Mouse (Mus musculus) CD4-positive, CD25-positive, alpha-beta regulatory T cell, adult 4 months (primary cell): ENCODE measurements around the gene Golga1. TPM values are rescaled to one million over a fixed set of nuclear protein-coding genes. Genes with fewer than 3 reads are reported as not detected.
"Not testable (repeated sequence)": the region's sequence is repeated elsewhere in the genome, so short reads cannot be mapped to it uniquely, and the experiment has no call there.

Source experiments
- ATAC-seq: one replicate; pipeline ENCODE4 v1.8.0; 2017
- polyA plus RNA-seq, 2 experiments: library from polyadenylated mRNA; unstranded; fragments of 100-300 nt; shearing (Covaris generic); gene quantifications; one replicate each; pipeline ENCODE4 v1.2.1; 2017

Golga1 gene
- 10 to 100 TPM; 36.5 to 36.6 TPM for polyA plus RNA-seq

DNA sequence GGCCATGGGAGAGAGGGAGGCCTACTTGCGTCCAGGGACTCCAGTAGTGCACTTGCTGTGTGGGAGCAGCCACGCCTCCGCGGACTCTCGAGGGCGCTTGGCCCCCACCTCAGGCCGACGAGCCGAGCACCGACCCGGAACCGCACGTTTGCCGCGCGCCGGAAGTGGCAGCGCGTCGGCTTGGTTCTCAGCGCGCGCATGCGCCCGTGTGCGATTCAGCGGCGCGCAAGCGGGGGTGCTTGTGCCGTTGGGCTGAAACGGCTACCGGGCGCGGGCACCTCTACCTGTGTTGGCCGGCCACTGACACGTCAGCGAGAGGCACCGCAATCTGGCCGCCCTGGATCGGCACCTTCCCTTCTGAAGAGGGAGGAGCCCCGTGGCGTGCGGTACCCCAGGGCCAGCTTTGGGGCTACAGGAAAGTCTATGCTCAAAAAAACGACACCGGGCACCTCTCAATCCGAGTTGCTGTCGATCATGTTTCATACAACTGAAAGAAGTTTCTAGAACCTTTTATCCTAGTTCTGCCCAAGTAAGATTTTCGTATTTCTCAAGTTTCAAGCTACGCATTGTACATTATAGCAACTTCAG is at the start of gene Golga1:
TSS of gene Golga1 (minus strand) at position 142 of the 588 bp plus-strand sequence.
- peak; percentile 95 for ATAC-seq

DNA sequence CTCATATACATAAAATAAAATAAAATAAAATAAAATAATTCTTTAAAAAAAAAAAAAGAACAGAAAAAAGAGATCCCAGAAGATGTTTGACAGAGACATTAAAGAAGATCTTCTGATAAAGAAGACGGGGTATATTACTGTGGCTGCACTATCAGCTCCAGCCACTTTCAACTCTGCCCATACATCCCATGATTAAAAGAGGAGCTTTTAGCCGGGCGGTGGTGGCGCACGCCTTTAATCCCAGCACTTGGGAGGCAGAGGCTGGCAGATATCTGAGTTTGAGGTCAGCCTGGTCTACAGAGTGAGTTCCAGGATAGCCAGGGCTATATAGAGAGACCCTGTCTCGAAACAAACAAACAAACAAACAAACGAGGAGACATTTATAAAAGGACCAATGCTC is 48.8 kb upstream of the Golga1 start:
- ATAC-seq: no peak

DNA sequence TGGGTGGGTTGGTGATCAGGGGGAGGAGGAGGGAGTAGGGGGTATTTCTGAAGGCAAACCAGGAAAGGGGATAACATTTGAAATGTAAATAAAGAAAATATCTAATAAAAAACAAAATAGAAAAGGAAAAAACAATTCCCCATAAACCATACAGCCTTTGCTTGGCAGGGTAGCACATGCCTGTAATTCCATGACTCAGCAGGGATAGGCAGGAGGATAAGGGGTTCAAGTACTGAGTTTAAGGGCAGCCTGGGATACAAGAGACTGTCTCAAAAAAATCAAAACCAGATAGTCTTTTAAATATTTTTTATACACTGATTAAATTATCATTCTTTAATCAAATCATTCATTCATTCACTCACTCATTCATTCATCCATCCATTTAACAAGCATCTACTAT is 45.2 kb upstream of the Golga1 start:
- ATAC-seq: no peak

DNA sequence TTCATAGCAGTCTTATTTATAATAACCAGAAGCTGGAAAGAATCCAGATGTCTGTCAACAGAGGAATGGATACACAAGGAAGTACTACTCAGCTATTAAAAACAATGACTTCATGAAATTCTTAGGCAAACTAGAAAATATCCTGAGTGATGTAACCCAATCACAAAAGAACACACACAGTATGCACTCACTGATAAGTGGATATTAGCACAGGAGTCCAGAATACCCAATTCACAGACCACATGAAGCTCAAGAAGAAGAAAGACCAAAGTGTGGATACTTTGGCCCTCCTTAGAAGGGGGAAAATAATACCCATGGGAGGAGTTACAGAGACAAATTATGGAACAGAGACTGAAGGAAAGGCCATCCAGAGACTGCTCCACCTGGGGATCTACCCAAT is 44.4 kb upstream of the Golga1 start:
- ATAC-seq: not testable (repeated sequence)

DNA sequence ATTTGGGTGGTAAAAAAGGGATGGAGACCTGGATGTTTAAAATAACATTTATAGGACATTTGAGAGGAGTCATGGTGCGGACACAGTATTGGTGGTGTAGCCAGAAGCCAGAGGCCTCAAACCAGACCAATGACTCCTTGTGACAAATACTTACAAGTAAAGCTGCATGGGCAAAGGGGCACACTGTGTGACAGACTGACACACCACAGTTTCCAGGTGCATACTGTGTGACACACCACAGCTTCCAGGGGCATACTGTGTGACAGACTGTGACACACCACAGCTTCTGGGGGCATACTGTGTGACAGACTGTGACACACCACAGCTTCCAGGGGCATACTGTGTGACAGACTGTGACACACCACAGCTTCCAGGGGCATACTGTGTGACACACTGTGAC is 34.6 kb upstream of the Golga1 start:
- ATAC-seq: not testable (repeated sequence)

DNA sequence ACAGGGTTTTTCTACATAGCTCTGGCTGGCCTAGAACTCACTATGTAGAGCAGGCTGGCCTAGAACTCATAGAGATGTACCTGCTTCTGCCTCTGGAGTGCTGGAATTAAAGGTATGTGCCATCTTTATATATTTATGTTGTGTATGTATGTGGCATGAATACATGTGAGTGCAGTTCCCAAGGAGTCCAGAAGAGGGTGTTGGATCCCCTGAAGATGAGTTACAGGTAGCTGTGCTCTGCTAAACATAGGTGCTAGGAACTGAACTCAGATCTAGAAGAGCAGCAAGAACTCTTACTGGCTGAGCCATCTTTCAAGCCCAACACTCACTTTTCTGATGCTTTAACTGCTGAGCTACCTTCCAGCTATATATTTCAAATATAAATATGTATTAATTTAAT is 32.7 kb upstream of the Golga1 start:
- ATAC-seq: no peak

DNA sequence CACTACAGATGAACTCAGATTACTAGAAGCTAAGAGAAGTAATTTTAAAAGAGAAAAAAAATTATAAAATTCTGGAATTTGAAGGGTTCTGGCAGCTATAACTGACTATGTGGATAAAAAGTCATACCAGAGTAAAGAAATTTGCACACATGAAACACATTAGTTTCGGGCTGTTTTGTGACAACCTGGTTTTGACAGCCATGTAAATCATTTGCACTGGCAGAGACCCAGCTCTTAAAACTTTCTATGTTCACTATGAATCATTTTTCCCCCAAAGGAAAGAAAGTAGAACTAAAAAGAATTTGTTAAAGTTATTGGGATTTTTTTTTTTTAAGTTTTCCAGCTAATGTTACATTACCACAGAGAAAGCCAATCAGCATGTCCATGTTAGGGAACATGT is 26.6 kb upstream of the Golga1 start:
- no peak for ATAC-seq

DNA sequence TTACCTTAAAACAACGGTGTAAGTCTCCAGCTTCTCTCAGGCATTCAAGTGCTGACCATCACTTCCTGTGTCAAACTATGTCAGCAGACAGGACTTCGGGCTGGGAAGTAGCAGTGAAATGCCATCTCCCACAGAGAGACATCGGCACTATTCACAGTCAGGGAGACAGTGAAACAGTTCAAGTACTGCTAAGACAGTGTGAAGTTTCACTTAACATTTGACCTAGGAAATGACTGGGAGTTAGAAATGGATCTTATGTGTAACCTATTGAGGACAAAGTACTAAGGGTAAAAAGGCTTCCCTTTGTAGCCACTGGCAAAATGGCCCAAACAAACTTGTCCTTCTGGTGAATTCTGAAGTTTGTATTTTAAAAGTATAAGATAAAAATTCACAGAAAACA is 17.4 kb upstream of the Golga1 start:
- ATAC-seq: no peak

DNA sequence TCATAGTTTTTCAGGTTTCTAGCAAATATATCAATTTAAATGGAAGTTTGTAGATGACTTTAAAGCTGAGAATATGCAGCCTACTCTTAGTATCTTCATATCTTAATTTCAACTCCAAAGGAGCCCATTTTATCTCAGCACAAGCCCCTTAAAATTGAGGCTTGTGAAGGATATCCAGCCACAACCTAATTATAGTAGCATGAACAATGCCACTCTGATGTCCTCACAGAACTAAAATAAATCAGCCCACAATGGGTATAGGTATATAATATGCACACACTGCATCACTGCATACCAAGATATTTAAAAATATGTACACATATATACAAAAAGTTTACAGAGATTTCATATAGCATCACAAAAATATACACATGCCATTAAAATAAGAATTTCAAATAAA is 5.3 kb upstream of the Golga1 start:
- ATAC-seq: no peak

DNA sequence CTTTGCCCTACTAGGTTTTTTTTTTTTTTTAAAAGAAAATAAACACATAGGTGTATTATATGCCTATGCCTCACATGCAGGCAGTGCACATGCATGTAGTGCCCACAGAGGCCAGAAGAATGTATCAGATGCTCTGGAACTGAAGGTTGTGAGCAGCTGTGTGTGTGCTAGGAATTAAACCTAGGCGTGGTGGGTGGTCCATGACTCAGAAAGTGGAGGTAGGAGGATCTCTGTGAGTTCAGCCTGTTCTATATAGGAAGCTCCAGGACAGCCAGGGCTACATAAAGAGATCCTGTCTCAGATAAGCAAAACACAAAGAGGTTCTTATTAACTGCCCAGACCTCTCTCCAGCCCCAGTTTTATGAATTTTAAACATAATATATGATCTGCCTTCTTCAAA is 3.8 kb upstream of the Golga1 start:
- ATAC-seq: no peak

DNA sequence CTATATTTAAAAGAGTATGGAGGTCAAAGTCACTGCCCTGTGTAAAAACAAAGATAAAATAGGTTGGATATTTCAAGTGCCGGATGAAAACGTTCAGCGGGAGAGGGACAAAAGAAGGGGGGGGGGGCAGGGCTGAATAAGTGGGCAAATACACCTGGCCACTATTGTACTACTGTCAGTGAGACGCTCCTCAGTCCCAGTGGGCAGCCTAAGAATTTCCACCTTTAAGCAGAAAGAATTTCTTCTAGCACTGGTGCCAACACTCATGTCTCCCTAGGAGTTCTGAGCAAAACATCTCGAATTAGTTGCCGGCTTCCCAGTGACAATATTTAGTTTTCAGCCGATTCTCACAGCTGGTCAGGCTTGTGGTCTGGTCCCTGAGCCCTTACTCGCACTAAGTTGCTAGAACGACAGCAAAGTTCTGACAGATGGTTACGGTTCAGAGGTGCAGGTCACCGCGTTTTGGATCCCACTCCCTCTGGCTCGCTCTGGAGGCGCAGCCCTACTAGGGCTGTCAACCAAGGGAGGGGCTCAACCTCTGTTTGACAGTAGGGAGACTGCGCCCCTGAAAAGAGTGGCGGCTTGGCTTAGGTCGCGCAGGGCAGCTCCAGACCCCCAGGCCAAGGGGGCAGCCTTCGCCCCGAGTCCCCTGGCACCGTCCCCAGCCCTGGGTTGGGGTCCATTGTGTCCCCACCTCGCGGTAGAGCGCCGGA is 498 bp downstream of the Golga1 start:
- ATAC-seq: peak; percentile 21

DNA sequence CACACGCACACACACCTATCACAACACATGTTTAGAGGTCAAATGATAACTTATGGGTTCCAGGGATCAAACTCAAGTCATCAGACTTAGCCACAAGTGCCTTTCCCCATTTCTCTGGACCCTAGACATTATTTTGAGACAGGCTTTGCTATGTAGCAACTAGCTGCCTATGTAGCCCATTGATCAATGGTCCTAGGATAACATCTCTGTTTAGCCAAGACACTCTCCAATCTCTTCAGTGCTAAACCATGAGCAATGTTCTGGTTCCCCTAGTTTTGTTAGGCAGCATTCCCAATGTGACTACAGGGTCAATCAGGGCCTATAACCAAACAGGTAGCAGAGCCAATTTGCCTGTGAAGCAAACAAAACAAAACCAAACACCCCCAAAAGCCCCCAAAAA is 16.8 kb downstream of the Golga1 start:
- no peak for ATAC-seq

DNA sequence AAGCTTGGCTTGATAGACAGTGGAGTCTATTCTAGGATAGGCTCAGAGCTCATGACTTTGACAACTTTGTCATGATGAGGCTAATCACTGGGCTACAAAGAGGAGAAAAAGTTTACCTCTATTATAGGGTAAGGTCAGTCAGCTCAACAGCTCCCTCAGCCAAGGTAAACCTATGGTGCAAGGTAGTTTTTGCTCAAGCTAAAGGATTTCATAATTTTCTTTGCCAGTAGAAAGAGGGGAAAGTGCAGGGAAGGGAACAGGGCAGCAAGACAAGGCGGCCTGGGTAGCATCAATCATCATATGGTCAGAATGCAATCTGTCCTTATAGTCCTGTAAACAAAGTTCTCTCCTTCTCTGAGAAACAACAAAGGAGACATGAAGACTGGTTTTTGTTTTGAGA is 25.1 kb downstream of the Golga1 start:
- no peak for ATAC-seq

DNA sequence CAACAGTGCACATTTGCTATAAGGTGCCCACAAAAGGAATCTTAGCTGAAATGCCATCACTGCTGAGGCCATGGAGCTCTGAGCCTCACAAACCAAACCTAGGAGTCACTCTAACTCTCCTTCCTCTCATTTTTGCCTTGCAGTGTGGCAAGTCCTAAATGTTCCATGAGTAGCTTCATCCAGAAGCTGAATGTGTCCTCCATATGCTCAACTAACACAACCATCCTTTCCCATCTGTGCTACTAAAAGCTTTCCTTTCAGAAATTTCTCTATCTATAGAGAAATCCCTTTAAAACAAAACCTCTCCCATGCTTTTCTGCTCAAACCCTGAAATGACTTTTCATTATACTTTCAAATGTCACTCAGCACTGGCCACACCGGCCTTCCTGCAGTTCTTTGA is 33.7 kb downstream of the Golga1 start:
- no peak for ATAC-seq

DNA sequence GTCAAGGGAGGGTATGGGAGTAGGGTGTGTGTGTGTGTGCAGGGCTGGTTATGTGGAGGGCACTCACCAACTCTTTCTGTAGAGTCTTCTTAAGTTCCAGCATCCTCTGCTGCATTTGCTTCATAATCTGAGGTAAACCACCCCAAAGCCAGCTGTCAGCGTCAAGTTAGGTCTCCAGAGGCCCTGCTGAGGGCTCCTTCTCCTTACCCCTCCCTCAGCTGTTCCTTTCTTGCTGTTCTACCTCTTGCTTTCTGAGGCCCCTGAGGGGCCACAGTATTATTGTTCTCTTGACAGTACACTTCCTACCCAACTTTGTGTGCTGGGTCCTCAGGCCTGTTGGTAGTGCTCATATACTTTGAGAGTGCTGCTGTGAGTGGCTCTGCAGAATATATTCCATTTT is 45.3 kb downstream of the Golga1 start:
- ATAC-seq: no peak

DNA sequence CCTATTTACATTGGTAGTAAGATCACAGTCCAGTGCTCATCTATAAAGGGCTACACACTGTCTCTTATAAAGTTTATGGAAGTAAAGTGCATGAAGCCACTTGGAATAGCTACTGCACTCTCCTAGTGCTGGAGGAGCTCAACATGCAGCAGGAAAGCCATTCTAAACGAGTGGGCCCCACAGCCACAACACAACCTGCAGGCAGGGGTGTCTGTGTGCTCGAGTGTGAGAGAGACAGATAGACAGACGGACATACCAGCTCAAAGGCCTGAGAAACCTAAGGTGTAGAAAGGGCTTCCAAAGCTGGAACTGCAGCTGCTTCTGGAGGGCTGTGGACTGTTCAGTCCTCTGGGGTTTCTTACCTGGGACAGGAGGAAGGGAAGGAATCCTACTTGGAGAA is 48.8 kb downstream of the Golga1 start:
- ATAC-seq: no peak

DNA sequence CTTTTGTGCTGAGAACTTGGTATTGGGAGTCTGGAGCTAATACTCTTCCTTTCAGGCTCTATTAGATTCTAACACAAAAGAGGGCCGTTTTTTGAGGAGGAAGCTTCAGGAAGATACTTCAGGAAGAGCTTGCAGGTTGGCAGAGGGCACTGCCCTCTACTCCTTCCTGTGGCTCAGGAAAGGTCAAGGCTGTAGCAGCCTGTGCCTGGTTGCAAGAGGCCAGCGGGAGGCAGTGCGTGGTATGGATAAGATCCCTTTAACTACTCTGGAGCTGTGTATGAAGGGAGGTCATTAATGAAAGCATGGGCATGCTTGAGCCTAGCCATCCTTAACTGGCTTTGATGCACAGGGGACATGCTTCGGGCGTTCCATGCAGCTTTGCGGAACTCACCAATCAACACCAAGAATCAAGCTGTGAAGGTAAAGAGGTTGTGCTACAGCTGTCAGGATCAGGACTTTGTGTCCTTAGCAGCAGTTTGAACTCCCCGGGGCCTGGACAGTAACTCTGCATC is 52.5 kb downstream of the Golga1 start:
- no peak for ATAC-seq

DNA sequence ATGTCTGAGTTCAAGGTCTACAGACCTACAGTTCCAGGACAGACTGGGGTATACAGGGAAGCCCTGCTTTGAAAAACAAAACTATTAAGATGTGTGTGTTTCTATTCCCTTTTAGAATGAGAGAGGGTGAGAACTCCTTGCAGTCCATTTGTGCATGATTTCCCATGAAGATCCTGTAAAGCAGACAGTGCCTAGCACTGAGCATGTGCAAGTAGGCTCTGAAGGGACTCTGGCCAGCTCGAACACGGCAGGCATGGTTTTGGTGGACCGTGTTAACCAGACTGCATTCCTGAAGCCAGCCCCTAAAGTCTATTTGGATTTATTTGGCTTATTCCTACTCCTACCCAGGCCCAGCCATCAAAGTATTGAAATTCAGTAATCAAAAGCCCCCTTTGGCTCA is 53.4 kb downstream of the Golga1 start:
- no peak for ATAC-seq

DNA sequence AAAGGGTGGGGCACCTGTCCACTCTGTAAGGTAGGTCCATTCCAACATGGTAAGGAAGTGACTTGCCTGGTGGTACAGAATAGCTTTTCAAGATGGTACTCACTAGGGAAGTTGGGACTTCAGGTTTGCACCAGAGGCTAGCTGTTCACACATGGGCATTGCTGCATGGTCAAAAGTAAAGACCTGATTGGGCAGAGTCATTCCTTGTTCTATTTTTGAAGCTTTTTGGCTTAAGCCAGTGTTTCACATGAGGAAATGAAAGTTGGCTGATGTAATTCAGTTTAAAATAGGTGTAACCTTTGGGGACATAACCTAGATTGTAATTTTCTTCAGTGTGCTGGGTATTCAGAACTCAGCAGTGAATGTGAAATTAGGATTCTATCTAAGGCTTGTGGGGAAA is 54.1 kb downstream of the Golga1 start:
- ATAC-seq: no peak

DNA sequence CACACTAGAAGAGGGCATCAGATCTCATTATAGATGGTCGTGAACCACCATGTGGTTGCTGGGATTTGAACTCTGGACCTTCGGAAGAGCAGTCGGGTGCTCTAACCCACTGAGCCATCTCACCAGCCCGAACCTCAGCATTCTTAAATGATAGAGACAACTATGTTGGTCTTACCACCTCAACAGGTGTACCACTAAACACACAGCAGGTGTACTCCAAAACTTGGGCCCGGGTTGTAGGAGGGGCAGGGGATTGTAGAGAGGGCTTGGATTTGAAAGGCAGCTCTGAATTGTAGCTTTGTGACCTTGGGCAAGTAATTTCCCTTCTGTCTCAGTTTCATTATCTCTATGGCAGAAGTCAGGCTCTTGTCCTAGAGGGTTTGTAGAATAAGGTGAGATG is 55.2 kb downstream of the Golga1 start:
- not testable (repeated sequence) for ATAC-seq

DNA sequence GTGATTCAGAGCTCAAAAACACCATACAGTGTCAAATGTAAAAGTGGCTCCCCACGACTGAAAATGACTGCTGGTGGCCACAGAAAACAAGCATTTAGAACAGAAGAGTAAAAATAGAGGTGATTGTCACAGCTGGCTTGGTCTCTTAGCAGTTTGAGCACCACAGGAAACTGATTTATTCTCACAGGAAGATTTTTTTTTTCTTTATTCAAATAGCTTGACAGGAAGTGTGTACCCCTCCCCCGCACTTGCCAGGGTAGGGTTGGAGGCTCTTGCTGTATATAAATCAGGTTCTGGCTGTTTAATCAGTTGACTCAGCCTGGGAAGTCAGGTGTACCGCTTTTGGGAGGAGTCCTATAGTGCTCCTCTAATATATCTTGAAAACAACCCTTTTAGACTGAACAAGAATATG is 56.4 kb downstream of the Golga1 start:
- ATAC-seq: peak; percentile 61

DNA sequence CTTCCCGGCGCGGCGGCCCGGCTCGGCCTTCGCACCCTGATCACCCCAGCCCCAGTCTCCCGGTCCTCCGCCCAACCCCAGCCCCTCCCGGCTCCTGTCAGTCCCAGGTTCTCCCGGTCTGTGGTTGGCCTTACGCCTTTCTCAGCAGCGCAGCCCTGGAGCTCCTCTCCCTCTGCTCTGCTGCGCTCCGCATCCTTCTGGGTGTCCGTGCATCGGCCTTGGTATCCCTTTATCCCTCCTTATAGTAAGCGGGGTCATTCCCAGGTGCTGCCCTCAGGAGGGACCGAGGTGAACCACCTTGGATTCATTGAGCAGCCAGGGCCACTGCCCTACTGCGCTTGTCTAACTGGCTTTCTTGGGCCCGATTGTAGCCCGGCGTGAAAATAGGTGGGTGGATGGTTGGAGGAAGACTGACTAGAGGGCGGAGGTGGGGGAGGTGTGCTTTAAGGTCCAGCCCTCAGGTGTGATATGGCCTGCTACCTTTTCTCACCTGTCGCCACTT is 56.9 kb downstream of the Golga1 start:
- ATAC-seq: peak; percentile 1

DNA sequence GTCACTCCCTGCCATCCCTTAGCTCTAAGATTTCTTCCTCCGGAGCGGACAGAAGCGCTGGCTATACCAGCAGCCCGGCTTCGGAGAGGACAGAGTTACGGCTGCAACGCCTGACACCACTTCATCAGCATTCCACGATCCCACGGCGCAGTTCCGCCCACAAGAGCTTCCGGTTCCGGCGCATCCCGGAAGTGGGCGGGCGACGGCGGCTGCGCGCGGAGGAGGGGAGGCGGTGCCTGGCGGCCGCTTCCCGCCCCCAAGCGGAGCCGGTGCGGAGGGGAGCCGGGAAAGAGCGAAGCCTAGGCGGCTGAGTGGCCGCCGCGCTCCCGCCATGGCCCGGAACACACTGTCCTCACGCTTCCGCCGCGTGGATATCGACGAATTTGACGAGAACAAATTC is 57.5 kb downstream of the Golga1 start:
- ATAC-seq: peak; percentile 71

DNA sequence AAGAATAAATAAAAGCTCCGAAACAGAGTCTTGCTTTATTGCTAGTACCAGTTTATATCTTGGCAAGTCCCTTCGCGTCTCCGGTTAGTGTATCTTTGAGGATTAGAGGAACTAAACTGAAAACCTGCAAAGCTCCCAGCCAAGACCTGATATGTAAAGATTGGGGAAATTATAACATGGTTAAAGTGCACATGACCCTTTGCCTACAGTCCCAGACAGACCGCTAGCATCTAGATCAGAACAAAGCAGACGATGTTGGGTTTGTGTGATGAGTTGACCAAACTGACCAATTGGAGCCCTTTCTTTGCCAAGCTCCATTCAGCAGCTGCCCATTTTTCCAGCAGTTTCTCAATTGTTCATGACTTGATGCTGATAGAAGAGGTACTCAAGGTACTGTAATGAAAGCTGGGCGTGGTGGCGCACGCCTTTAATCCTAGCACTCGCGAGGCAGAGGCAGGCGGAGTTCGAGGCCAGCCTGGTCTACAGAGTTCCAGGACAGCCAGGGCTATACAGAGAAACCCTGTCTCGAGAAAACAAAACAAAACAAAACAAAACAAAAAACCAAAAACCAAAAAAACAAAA is 59.1 kb downstream of the Golga1 start:
- ATAC-seq: no peak
